Mouse (Mus musculus): Measurements from ENCODE around the gene Cacna1a. TPM values are rescaled to one million over a fixed set of nuclear protein-coding genes. Genes with fewer than 3 reads are reported as not detected.

Cacna1a gene
- polyA plus RNA-seq, 1 experiment from 2014 or later: 3.3 TPM

DNA sequence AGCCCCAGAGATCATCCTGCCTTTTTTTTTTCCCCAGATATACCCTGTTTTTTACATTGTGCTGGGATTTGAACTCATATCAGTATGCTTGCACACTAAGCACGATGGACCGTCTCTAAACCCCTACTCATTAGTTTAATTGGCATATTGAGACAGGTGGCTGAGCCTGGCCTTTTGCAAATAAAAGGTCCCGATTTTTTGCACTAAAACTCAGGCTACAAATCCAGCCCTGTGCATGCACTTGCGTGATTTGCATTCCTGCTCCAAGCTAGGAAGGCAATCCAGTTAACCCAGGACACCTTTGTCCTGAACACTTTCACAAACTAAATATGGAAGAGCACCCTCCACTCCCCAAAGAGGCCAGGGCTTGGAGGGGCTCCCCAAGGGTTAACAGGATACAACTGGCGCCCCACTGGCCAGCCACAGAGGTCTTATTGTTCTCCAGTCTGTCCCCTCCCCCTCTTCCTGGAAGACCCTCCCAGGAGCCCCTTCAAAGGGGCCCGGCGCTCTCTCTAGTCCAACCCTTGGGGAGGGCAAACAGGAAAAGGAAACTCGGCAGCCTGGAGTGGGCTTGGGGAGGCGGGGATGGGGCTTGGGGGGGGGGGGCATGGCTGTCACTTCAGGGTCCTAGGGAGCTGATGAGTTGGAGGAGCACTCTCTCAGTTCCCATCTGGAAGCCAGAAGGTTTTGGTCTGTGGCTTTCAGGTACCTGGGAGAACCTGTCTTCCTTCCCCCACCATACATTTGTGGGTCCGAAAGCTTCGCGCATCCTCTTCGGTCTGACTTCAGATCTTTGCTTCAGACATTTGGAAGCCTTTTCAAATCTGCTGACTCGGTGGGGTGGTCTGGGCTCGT, 267.3 kb downstream of the Cacna1a start:
- 2% methylated on average over 15 of the region's 15 CpGs for WGBS
- Histone ChIP-seq H3K4me1 (replicated peaks) (peaks cover 35% of the 10 kb centered on the region), H3K27ac (peak overlapping the region; percentile 99), H3K27me3 (replicated peaks) (no peaks in the 10 kb centered on the region), H3K4me2 (replicated peaks) (peak overlapping the region; percentile 88), H3K9ac (peak overlapping the region; percentile 58), H3K9me3 (no peaks in the 10 kb centered on the region), H3K36me3 (no peaks in the 10 kb centered on the region), H3K4me3 (replicated peaks) (peak overlapping the region; percentile 41)
- ATAC-seq: peak; percentile 21

- H3K4me2 ChIP-seq (replicated peaks): peak overlapping the region; percentile 88
- no peaks in the 10 kb centered on the region for H3K36me3 ChIP-seq
- H3K4me3 ChIP-seq (replicated peaks): peak overlapping the region; percentile 41
- H3K27ac ChIP-seq: peak overlapping the region; percentile 99
- no peaks in the 10 kb centered on the region for H3K27me3 ChIP-seq (replicated peaks)
- 0 out of 2 replicates have a peak, but pooled peaks have one; percentile 0 for ATAC-seq
- under 1% methylated on average over 10 of the region's 10 CpGs for WGBS
- H3K4me1 ChIP-seq (replicated peaks): peaks cover 35% of the 10 kb centered on the region
- H3K9me3 ChIP-seq: no peaks in the 10 kb centered on the region
- peak overlapping the region; percentile 58 for H3K9ac ChIP-seq
Observed at GRCm38 (mm10) chr8:84656191-84656525, 267.9 kb downstream of the Cacna1a start.

GRCm38 (mm10) chr8:84656641-84657126, 268.4 kb downstream of the Cacna1a start:
- peaks cover 35% of the 10 kb centered on the region for H3K4me1 ChIP-seq (replicated peaks)
- no peaks in the 10 kb centered on the region for H3K9me3 ChIP-seq
- H3K27me3 ChIP-seq (replicated peaks): no peaks in the 10 kb centered on the region
- H3K36me3 ChIP-seq: no peaks in the 10 kb centered on the region
- H3K4me2 ChIP-seq (replicated peaks): peak overlapping the region; percentile 88
- peak overlapping the region; percentile 99 for H3K27ac ChIP-seq
- ATAC-seq: peak; percentile 80
- WGBS: under 1% methylated on average over 23 of the region's 23 CpGs
- peak overlapping the region; percentile 58 for H3K9ac ChIP-seq
- peak overlapping the region; percentile 41 for H3K4me3 ChIP-seq (replicated peaks)

- H3K9me3 ChIP-seq: no peaks in the 10 kb centered on the region
- H3K4me3 ChIP-seq (replicated peaks): peak overlapping the region; percentile 41
- H3K27me3 ChIP-seq (replicated peaks): no peaks in the 10 kb centered on the region
- peak; percentile 18 for ATAC-seq
- H3K27ac ChIP-seq: peak overlapping the region; percentile 99
- H3K9ac ChIP-seq: 0 out of 2 replicates have a peak overlapping the region, but pooled peaks have one; percentile 58
- peak overlapping the region; percentile 88 for H3K4me2 ChIP-seq (replicated peaks)
- H3K36me3 ChIP-seq: no peaks in the 10 kb centered on the region
- H3K4me1 ChIP-seq (replicated peaks): peaks cover 35% of the 10 kb centered on the region
Observed at GRCm38 (mm10) chr8:84657203-84657602, 269.0 kb downstream of the Cacna1a start.

DNA sequence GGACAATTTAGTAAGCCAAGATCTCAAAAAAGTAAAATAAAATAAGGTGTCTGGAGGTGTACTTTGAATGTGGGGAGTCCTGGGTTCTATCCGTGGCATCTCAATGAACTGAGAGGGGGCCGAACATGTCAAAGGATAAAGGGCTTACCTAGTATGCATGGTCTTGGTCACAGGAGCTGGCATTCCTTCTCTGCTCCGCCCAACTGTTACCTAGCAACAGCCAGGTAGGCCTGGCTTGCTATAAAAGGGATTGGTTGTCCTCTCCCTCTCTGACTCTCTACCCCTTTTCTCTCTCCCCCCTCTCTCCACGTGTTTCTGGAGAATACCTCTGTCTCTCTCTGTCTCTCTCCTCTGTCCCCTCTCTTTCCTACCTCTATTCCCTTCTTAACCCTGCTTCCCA, 269.4 kb downstream of the Cacna1a start:
- Histone ChIP-seq H3K36me3 (no peaks in the 10 kb centered on the region), H3K27me3 (replicated peaks) (no peaks in the 10 kb centered on the region), H3K27ac (peak overlapping the region; percentile 99), H3K9ac (no peak overlapping the region), H3K4me1 (replicated peaks) (peaks cover 35% of the 10 kb centered on the region), H3K4me2 (replicated peaks) (peak overlapping the region; percentile 88), H3K4me3 (replicated peaks) (no peak overlapping the region), H3K9me3 (no peaks in the 10 kb centered on the region)
- ATAC-seq: 0 out of 2 replicates have a peak, but pooled peaks have one; percentile 8
- WGBS: 49% methylated on average over 4 of the region's 4 CpGs

DNA sequence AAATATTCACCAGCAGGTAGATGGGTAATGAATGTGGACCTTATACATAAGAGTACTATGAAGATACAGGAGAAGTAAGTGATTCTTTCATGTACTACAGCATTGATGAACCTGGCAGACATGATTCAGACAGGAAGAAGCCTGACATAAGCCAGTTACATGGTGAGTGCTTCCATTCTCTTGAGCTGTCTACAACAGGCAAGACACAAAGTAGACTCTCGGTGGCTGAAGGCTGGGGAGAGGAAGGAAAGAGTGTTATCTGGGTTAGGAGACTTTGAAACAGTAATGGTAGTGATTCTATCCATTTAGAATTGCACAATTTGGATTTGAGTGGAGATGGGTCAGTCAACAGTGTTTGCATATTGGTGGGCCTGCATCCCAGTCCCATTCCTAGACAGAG, 270.7 kb downstream of the Cacna1a start:
- no peak for ATAC-seq
- WGBS: 36% methylated on average over 1 of the region's 1 CpGs
- Histone ChIP-seq H3K4me2 (replicated peaks) (peak overlapping the region; percentile 84; the same call in 1 of the 2 replicates), H3K4me1 (replicated peaks) (peaks cover 39% of the 10 kb centered on the region), H3K9ac (no peak overlapping the region), H3K36me3 (no peaks in the 10 kb centered on the region), H3K27ac (peak overlapping the region; percentile 94), H3K4me3 (replicated peaks) (no peak overlapping the region), H3K27me3 (replicated peaks) (no peaks in the 10 kb centered on the region), H3K9me3 (no peaks in the 10 kb centered on the region)

GRCm38 (mm10) chr8:84659936-84660818, 271.9 kb downstream of the Cacna1a start:
- Histone ChIP-seq H3K9me3 (no peaks in the 10 kb centered on the region), H3K36me3 (no peaks in the 10 kb centered on the region), H3K4me3 (replicated peaks) (peak overlapping the region; percentile 76), H3K4me1 (replicated peaks) (peaks cover 35% of the 10 kb centered on the region), H3K9ac (peak overlapping the region; percentile 89), H3K4me2 (replicated peaks) (peak overlapping the region; percentile 84), H3K27me3 (replicated peaks) (no peaks in the 10 kb centered on the region), H3K27ac (peak overlapping the region; percentile 94)
- 3% methylated on average over 33 of the region's 33 CpGs for WGBS
- ATAC-seq: no peak

DNA sequence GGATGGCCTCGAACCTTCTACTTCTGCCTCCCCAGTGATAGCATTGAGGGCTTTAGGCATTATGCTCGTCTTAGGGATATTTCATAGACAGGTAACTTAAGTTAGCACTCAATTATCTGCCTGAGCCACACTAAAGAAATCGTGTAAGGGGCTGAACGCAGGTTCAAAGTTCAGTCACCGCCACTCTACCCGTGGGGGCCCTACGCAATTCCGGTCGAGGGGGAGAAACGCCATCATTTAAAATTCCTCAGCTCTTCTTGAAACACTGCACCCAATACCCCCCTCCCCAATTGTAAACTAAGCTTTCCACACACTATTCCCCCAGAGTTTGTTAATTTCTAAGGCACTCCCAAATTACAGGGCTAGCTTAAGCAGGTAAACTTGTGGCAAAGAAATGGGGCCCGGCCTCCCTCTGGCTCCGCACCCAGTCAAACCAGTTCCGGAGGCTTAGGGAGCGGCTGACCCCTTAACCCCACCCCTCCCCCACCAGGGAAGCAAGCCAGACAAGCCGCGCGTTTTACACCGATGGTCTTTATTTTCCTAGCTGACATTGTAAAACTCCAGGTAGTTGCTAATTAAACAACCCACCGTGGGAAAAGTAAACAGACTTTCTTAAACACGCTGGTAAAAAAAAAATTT, 272.7 kb downstream of the Cacna1a start:
- WGBS: 1% methylated on average over 20 of the region's 20 CpGs
- no peaks in the 10 kb centered on the region for H3K9me3 ChIP-seq
- peak overlapping the region; percentile 76 for H3K4me3 ChIP-seq (replicated peaks)
- no peaks in the 10 kb centered on the region for H3K36me3 ChIP-seq
- peak overlapping the region; percentile 94 for H3K27ac ChIP-seq
- H3K4me1 ChIP-seq (replicated peaks): peaks cover 33% of the 10 kb centered on the region
- peak; percentile 19; the same call in 1 of the 2 replicates for ATAC-seq
- H3K27me3 ChIP-seq (replicated peaks): no peaks in the 10 kb centered on the region
- peak overlapping the region; percentile 89 for H3K9ac ChIP-seq
- peak overlapping the region; percentile 84 for H3K4me2 ChIP-seq (replicated peaks)

DNA sequence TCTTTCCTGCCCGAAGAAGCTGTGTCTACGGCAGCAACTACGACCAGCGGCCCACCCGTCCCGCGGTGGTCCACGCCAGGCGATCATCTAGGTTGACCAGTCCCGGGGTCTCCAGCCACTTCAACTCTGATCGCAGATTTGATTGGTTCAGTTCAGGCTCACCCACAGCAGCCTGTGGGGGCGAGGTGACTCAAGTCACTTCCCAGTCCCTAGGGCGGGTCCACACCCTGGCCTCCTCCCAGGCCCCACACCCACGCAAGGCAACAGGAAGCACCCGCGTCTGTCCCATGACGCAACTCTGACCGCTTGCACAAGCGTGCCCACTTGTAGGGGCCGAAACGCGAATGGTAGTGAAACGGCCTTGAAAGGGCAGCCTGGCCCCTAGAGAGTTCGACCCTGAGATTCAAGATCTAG, 273.2 kb downstream of the Cacna1a start:
- Histone ChIP-seq H3K4me3 (replicated peaks) (peak overlapping the region; percentile 76), H3K36me3 (no peaks in the 10 kb centered on the region), H3K9me3 (no peaks in the 10 kb centered on the region), H3K9ac (peak overlapping the region; percentile 89), H3K4me2 (replicated peaks) (peak overlapping the region; percentile 84), H3K27ac (peak overlapping the region; percentile 94), H3K4me1 (replicated peaks) (peaks cover 30% of the 10 kb centered on the region), H3K27me3 (replicated peaks) (no peaks in the 10 kb centered on the region)
- ATAC-seq: peak; percentile 44
- under 1% methylated on average over 24 of the region's 24 CpGs for WGBS

DNA sequence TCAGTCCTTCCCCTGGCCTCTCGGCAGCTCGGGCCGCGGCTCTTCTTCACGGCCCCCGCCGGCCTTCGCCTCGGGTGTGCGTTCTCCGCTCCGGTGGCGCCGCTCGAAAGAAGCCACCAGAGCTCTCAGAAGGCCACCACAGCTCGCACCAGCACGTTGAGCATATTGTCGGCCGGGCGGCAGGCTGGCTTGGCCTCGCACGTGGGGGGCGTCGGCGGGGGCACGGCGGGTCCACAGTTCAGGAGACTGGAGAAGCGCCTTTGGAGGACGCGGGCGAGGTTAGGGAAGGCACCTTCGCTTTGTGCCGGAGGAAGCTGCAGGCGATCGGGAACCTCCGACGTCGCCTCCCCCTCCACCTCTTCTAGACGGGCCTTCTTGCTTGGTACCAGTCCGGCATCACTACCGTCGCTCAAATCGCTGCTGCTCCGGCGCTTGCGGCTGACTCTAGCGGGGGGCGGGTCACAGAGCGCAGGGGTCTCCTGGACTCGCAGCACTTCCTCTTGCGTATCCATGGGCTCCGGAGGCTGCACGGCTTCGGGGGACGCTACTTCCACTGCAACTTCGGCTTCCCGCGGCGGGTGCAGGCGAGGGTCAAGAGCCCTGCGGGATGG, 273.8 kb downstream of the Cacna1a start:
- H3K27ac ChIP-seq: peak overlapping the region; percentile 94
- no peaks in the 10 kb centered on the region for H3K9me3 ChIP-seq
- H3K4me1 ChIP-seq (replicated peaks): peaks cover 24% of the 10 kb centered on the region
- H3K4me3 ChIP-seq (replicated peaks): peak overlapping the region; percentile 76
- H3K9ac ChIP-seq: peak overlapping the region; percentile 89
- no peaks in the 10 kb centered on the region for H3K27me3 ChIP-seq (replicated peaks)
- no peaks in the 10 kb centered on the region for H3K36me3 ChIP-seq
- H3K4me2 ChIP-seq (replicated peaks): peak overlapping the region; percentile 84
- ATAC-seq: peak; percentile 0; the same call in 1 of the 2 replicates
- WGBS: under 1% methylated on average over 61 of the region's 61 CpGs

GRCm38 (mm10) chr8:84662581-84663065, 274.4 kb downstream of the Cacna1a start, which contains the start of gene Ier2:
TSS of gene Ier2 (minus strand) at chr8:84662852.
- Histone ChIP-seq H3K4me1 (replicated peaks) (peaks cover 21% of the 10 kb centered on the region), H3K27me3 (replicated peaks) (no peaks in the 10 kb centered on the region), H3K9ac (peak within 1 kb of the TSS; percentile 89), H3K4me3 (replicated peaks) (peak within 1 kb of the TSS; percentile 76), H3K36me3 (no peaks in the 10 kb centered on the region), H3K9me3 (no peaks in the 10 kb centered on the region), H3K27ac (peak within 1 kb of the TSS; percentile 97), H3K4me2 (replicated peaks) (peak within 1 kb of the TSS; percentile 84)
- under 1% methylated on average over 27 of the region's 27 CpGs for WGBS
- ATAC-seq: peak; percentile 70
